Mouse (Mus musculus): Measurements from ENCODE around the gene Mtmr4.

Mtmr4 gene

GRCm38 (mm10) chr11:87615551-87615950 is 23.6 kb downstream of the Mtmr4 start:
- no peak for DNase-seq (ENCODE audit: low read depth, low spot score)

- DNase-seq (ENCODE audit: low read depth, low spot score): no peak
These were observed 24.0 kb downstream of the Mtmr4 start for GRCm38 (mm10) chr11:87615952-87616351.

GRCm38 (mm10) chr11:87616790-87617474 is 25.0 kb downstream of the Mtmr4 start, which contains the start of gene Hsf5:
Gene Hsf5, plus strand, starts transcription at chr11:87617164.
- DNase-seq (ENCODE audit: low read depth, low spot score): no peak

GRCm38 (mm10) chr11:87617606-87618005 is 25.6 kb downstream of the Mtmr4 start:
- DNase-seq (ENCODE audit: low read depth, low spot score): no peak

GRCm38 (mm10) chr11:87623160-87623559 is 31.2 kb downstream of the Mtmr4 start:
- no peak for DNase-seq (ENCODE audit: low read depth, low spot score)

- no peak for DNase-seq (ENCODE audit: low read depth, low spot score)
These were observed 37.9 kb downstream of the Mtmr4 start for GRCm38 (mm10) chr11:87629859-87630258.

- DNase-seq (ENCODE audit: low read depth, low spot score): no peak
These were observed 46.8 kb downstream of the Mtmr4 start for GRCm38 (mm10) chr11:87638793-87639192.

GRCm38 (mm10) chr11:87639206-87639605 is 47.2 kb downstream of the Mtmr4 start:
- no peak for DNase-seq (ENCODE audit: low read depth, low spot score)

GRCm38 (mm10) chr11:87642865-87643264 is 50.9 kb downstream of the Mtmr4 start:
- DNase-seq (ENCODE audit: low read depth, low spot score): no peak

- no peak for DNase-seq (ENCODE audit: low read depth, low spot score)
These were observed 62.7 kb downstream of the Mtmr4 start for GRCm38 (mm10) chr11:87654693-87655092.

GRCm38 (mm10) chr11:87659216-87659615 is 67.3 kb downstream of the Mtmr4 start:
- no peak for DNase-seq (ENCODE audit: low read depth, low spot score)

- peak; percentile 58 for DNase-seq (ENCODE audit: low read depth, low spot score)
These were observed 70.4 kb downstream of the Mtmr4 start, which contains the start of gene Rnf43 for GRCm38 (mm10) chr11:87662407-87662806. Gene Rnf43, plus strand, starts transcription at chr11:87662722.

GRCm38 (mm10) chr11:87662822-87663221 is 70.9 kb downstream of the Mtmr4 start:
- no peak for DNase-seq (ENCODE audit: low read depth, low spot score)

- no peak for DNase-seq (ENCODE audit: low read depth, low spot score)
These were observed 72.0 kb downstream of the Mtmr4 start for GRCm38 (mm10) chr11:87663948-87664347.

- DNase-seq (ENCODE audit: low read depth, low spot score): no peak
These were observed 72.6 kb downstream of the Mtmr4 start for GRCm38 (mm10) chr11:87664521-87664920.

- DNase-seq (ENCODE audit: low read depth, low spot score): no peak
These were observed 73.3 kb downstream of the Mtmr4 start for GRCm38 (mm10) chr11:87665224-87665623.

- no peak for DNase-seq (ENCODE audit: low read depth, low spot score)
These were observed 73.7 kb downstream of the Mtmr4 start for GRCm38 (mm10) chr11:87665658-87666057.
